Mouse (Mus musculus): ENCODE measurements at regions not wholly inside any gene's neighbourhood (a gene's known extent, or its start where the extent isn't known, plus 50 kb on each side); places are given as distances from the start of the nearest gene placed in this dataset.

DNA sequence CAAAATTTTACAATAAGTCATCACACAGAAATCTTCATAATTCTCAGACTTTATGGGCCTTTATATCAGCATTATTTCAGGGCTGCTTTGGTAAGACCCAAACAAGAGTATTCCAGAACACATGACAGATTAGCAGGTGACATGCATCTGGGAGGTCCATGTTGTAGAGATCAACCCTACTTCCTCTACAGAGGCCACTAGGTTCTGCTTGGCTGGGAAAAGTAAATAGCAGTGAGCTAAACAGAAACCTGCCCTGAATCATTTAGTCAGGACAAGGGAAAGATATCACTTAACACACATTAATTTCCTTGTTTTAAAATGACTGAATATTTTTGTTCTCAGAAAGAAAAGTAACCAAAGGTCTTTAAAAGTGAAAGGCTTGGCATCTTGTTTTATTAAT lies 546.7 kb upstream of the Chordc1 start:
- TF ChIP-seq CTCF (IDR thresholded peaks at IDR 0.05; ENCODE audit: low read depth, low read length) (no peak), POLR2A (IDR thresholded peaks at IDR 0.05; ENCODE audit: insufficient read depth, low read length) (no peak)
